Mouse (Mus musculus) E14TG2a.4 (cell line): Measurements from ENCODE around the gene Kcnk1.

ENCODE experiments used
- CTCF ChIP-seq: conservative IDR thresholded peaks from 2 replicates; pipeline ENCODE4 v1.5.1; 2014; ENCODE audit warnings: low read length
- NANOG ChIP-seq: IDR thresholded peaks from 2 replicates; pipeline ENCODE4 v1.6.1; 2014; ENCODE audit warnings: borderline replicate concordance, low read length, mixed read lengths

- TF ChIP-seq CTCF (no peak), NANOG (no peak)
These were observed 11.5 kb upstream of the Kcnk1 start for GRCm38 (mm10) chr8:125983515-125983914.
